Mouse (Mus musculus) neural tube, embryonic 11.5 days (tissue): ENCODE results near the gene Gm26992. TPM values are rescaled to one million over a fixed set of nuclear protein-coding genes. Genes with fewer than 3 reads are reported as not detected.

Experiments used
- ATAC-seq: fragments of 200-750 bp; cut with Nextera tagmentation; 2 replicates; pipeline ENCODE4 v1.8.0; 2017; ENCODE audit warnings: moderate number of reproducible peaks, mild to moderate bottlenecking, moderate TSS enrichment, moderate library complexity; ENCODE audit not compliant: insufficient read depth, low FRiP score, low TSS enrichment
- DNase-seq: peaks from one replicate; pipeline ENCODE4 v3.0.0-alpha.2; 2015; ENCODE audit warnings: low spot score
- H3K27ac ChIP-seq: fragments of 300-500 bp; sonication (generic); 2 replicates; pipeline ENCODE4 v1.5.1; 2014; ENCODE audit warnings: low read depth, mild to moderate bottlenecking, low read length
- H3K27me3 ChIP-seq: fragments of 300-500 bp; sonication (generic); 2 replicates; pipeline ENCODE4 v1.6.1; 2014; ENCODE audit warnings: mild to moderate bottlenecking, low read length, mixed read lengths; ENCODE audit not compliant: control insufficient read depth, insufficient read depth
- H3K36me3 ChIP-seq: fragments of 300-500 bp; sonication (generic); 2 replicates; pipeline ENCODE4 v1.6.1; 2014; ENCODE audit warnings: mild to moderate bottlenecking, low read length, moderate library complexity, mixed read lengths; ENCODE audit not compliant: control insufficient read depth, insufficient read depth
- H3K4me1 ChIP-seq: fragments of 300-500 bp; sonication (generic); 2 replicates; pipeline ENCODE4 v1.6.1; 2014; ENCODE audit warnings: low read length, mixed read lengths; ENCODE audit not compliant: control insufficient read depth, insufficient read depth
- H3K4me2 ChIP-seq: fragments of 300-500 bp; sonication (generic); 2 replicates; pipeline ENCODE4 v1.6.1; 2014; ENCODE audit warnings: low read depth, mild to moderate bottlenecking, moderate library complexity
- H3K4me3 ChIP-seq: fragments of 300-500 bp; sonication (generic); 2 replicates; pipeline ENCODE4 v1.5.1; 2014; ENCODE audit warnings: low read depth, low read length
- H3K9ac ChIP-seq: fragments of 300-500 bp; sonication (generic); 2 replicates; pipeline ENCODE4 v1.6.1; 2014; ENCODE audit warnings: mild to moderate bottlenecking, low read length
- H3K9me3 ChIP-seq: fragments of 300-500 bp; sonication (generic); 2 replicates; pipeline ENCODE4 v1.6.1; 2016; ENCODE audit warnings: low read length; ENCODE audit not compliant: control insufficient read depth
- WGBS: fragments of 180-500 bp; shearing (Covaris S2); extraction: QIAGEN DNeasy Blood & Tissue Kit; methylation state at CpG from one replicate; pipeline ENCODE4 v1.1.7; 2014; 5-methylcytosine and 5-hydroxymethylcytosine counted together
- polyA plus RNA-seq: library from polyadenylated mRNA; unstranded; fragments of >200 nt; fragmentation: Nextera tagmentation; extraction: Ambion mirVana; gene quantifications from 2 replicates; pipeline ENCODE4 v1.2.1, GENCODE M21; 2014

The Gm26992 gene
- not detected in 2 replicates for polyA plus RNA-seq

DNA sequence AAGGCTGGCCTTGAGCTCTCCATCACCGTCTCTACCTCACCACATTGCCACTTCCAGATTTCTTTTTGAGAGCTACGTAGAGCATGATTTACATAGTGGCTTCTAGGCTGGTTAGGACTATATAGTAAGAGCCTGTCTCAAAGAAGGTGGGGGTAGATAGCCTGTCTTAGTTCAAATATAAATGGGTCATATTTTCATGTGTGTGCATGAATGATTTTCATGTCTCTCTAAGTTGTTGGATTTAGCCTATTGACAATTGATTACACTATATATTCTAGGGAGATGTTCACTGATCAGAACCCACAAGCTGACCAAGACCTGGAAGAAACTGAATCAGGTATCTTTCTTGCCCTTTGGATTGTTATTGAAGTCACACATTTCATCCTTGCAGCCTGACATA, at the start of gene Gm26992:
Gm26992 (plus strand) TSS at position 301 of the 400 bp plus-strand sequence.
- WGBS: 88% methylated on average over 2 of the region's 2 CpGs
- Histone ChIP-seq H3K9ac (no peak within 1 kb of the TSS), H3K27ac (no peak within 1 kb of the TSS), H3K4me2 (no peak within 1 kb of the TSS), H3K4me1 (no peaks in the 10 kb centered on the region), H3K9me3 (no peaks in the 10 kb centered on the region), H3K4me3 (no peak within 1 kb of the TSS), H3K36me3 (no peaks in the 10 kb centered on the region), H3K27me3 (peaks cover 14% of the 10 kb centered on the region)
- no peak for ATAC-seq
- no peak for DNase-seq

DNA sequence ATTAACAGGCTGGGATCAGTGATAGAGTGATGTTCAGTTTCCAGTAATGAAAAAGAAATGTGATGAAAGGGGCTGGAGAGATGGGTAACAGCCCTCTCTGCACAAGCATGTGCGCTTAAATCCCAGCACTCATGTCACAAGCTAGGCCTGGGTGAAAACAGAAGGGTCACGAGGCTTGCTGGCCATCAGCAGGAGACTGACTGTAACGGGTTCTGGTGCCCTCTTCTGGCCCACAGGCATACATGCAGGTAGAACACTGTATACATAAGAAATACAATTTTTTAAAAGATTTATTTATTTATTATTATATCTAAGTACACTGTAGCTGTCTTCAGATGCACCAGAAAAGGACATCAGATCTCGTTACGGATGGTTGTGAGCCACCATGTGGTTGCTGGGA, 47.6 kb upstream of the Gm26992 start:
- H3K4me1 ChIP-seq: no peaks in the 10 kb centered on the region
- peaks cover 8% of the 10 kb centered on the region; the same call in 1 of the 2 replicates for H3K27me3 ChIP-seq
- 65% methylated on average over 5 of the region's 5 CpGs for WGBS
- H3K9me3 ChIP-seq: no peaks in the 10 kb centered on the region
- no peak for DNase-seq
- H3K4me3 ChIP-seq: no peak overlapping the region
- ATAC-seq: no peak
- H3K27ac ChIP-seq: no peak overlapping the region
- no peak overlapping the region for H3K9ac ChIP-seq
- H3K36me3 ChIP-seq: no peaks in the 10 kb centered on the region
- H3K4me2 ChIP-seq: no peak overlapping the region

DNA sequence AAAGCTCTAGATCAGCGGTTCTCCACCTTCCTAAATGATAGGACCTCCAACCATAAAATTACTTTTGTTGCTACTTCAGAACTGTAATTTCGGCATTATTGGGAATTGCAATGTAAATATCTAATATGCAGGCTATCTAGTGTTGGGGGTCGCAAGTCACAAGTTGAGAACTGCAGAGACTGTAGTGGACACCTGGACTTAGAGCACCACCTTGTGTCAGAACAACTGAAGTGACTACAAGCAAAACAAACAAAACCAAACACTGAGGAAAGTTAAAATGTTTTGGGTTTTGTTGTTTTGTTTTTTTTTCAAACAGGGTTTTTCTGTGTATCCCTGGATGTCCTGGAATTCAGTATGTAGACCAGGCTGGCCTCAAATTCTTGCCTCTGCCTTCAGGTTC, 37.3 kb upstream of the Gm26992 start:
- ATAC-seq: no peak
- no peak overlapping the region for H3K4me3 ChIP-seq
- H3K4me1 ChIP-seq: no peaks in the 10 kb centered on the region
- peaks cover 8% of the 10 kb centered on the region; the same call in 1 of the 2 replicates for H3K27me3 ChIP-seq
- H3K36me3 ChIP-seq: no peaks in the 10 kb centered on the region
- H3K9me3 ChIP-seq: no peaks in the 10 kb centered on the region
- WGBS: 75% methylated on average over 3 of the region's 3 CpGs
- H3K27ac ChIP-seq: no peak overlapping the region
- H3K4me2 ChIP-seq: no peak overlapping the region
- H3K9ac ChIP-seq: no peak overlapping the region
- no peak for DNase-seq

DNA sequence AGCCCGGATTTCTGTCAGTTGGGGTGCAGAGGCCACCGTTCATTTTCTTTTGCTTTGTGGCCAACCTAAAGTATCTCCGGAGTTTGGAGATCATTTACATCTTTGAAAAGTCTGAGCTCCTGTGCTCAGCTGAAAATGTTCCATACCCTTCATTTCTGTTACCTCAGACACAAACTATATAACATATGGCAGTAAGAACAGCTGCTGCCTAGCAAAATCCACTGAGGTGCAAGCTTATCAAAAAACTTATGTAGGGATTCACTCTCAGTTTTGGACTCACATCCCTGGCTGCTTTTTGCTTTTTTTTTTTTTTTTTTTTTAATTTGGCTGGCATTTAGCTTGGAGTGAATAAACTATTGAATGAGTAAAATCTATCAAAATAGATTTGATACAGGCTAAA, 33.7 kb upstream of the Gm26992 start:
- peaks cover 5% of the 10 kb centered on the region; the same call in 1 of the 2 replicates for H3K27me3 ChIP-seq
- 84% methylated on average over 3 of the region's 3 CpGs for WGBS
- DNase-seq (no peak), ATAC-seq (no peak)
- H3K36me3 ChIP-seq: no peaks in the 10 kb centered on the region
- H3K4me3 ChIP-seq: no peak overlapping the region
- no peak overlapping the region for H3K9ac ChIP-seq
- no peak overlapping the region for H3K27ac ChIP-seq
- H3K9me3 ChIP-seq: no peaks in the 10 kb centered on the region
- no peak overlapping the region for H3K4me2 ChIP-seq
- H3K4me1 ChIP-seq: no peaks in the 10 kb centered on the region

DNA sequence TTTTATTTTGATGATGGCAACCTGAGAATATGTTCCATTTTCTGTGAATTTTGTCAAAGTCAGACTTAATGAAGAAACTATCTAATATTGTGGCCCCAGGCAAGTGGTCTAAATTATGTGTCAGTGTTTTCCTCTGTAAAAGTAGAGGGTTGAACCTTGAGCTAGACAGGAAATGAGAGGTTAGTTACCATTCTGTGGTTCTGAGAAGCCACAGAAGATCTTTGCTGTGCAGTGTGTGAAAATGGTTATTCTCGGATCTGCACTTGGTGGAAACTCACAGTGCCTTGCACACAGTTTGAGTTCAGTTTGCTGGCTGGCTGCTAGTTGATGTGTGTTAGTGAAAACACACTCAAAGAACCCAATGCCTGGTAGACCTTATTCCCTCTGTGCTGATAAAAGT, 28.0 kb upstream of the Gm26992 start:
- Histone ChIP-seq H3K4me3 (no peak overlapping the region), H3K4me2 (no peak overlapping the region), H3K9ac (no peak overlapping the region), H3K9me3 (no peaks in the 10 kb centered on the region), H3K36me3 (no peaks in the 10 kb centered on the region), H3K4me1 (no peaks in the 10 kb centered on the region), H3K27me3 (peaks cover 24% of the 10 kb centered on the region; the same call in 1 of the 2 replicates), H3K27ac (no peak overlapping the region)
- DNase-seq (no peak), ATAC-seq (no peak)
- WGBS: 92% methylated on average over 1 of the region's 1 CpGs

DNA sequence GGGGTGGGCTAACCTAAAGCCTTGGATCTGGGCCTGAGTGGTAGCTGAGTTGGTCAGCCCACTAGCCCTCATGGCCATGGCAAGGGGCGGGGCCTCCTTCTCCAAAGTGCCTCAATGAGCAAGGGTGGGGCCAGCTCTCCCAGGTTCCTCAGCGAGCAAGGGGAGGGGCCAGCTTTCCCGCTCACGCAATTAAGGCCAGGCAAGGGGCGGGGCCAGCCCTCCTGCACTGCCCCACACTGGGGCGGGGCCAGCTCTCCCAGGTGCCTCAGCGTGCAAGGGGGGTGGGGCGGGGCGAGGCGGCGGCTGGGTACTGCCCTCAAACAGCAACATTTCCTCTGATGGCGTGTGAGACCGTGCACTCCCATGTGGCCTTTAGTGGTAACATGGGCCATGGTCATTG, 16.8 kb upstream of the Gm26992 start:
- Histone ChIP-seq H3K27ac (no peak overlapping the region), H3K9me3 (no peaks in the 10 kb centered on the region), H3K4me1 (no peaks in the 10 kb centered on the region), H3K36me3 (no peaks in the 10 kb centered on the region), H3K27me3 (peaks cover 10% of the 10 kb centered on the region), H3K4me2 (no peak overlapping the region), H3K9ac (no peak overlapping the region), H3K4me3 (no peak overlapping the region)
- ATAC-seq: no peak
- 27% methylated on average over 8 of the region's 13 CpGs for WGBS
- DNase-seq: peak; percentile 19

DNA sequence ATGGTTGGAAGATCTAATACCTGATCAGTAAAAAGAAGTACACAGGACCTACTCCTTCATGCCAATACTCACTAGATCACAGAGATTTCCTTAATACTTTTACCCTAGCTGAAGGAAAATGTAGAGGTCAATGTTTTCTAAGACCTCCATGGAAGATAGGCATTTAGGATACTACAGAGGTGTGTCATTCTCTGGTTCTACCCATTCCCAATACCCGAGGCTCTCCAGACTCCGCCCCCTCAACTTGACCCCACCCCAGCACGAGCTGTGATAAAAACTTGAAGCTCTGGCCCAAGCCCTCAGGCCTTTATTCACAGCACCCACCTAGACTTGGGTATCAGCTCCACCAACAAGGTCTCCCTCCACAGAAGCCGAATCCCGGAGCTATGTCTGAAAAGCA, 7.6 kb upstream of the Gm26992 start, which contains the start of gene Tsx:
Tsx (plus strand) TSS at position 301 of the 400 bp plus-strand sequence.
- Histone ChIP-seq H3K36me3 (no peaks in the 10 kb centered on the region), H3K4me3 (no peak within 1 kb of the TSS), H3K27me3 (peaks cover 9% of the 10 kb centered on the region; the same call in 1 of the 2 replicates), H3K9ac (no peak within 1 kb of the TSS), H3K4me2 (no peak within 1 kb of the TSS), H3K4me1 (no peaks in the 10 kb centered on the region), H3K9me3 (no peaks in the 10 kb centered on the region), H3K27ac (no peak within 1 kb of the TSS)
- DNase-seq: no peak
- 80% methylated on average over 5 of the region's 5 CpGs for WGBS
- ATAC-seq: no peak

DNA sequence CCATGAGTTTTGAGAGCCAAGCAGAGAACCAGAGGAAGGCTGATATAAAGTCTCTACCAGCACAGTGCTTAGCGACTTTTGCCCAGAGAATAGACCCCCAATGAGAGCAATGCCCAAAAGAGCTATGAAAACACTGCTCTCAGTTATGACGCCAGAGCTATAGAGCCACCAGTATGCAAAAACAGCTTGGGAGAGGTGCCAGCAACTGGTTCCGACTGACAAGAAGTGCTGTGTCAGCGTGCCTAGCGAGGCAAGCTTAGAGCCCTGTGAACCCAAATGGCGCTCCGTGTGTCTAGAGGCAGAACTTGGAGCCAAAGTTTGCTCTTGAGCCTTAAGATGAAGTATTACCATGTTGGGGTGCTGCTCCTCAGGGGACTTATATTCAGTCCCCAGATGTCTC, 5.9 kb downstream of the Gm26992 start:
- 77% methylated on average over 7 of the region's 7 CpGs for WGBS
- H3K4me2 ChIP-seq: no peak overlapping the region
- H3K27me3 ChIP-seq: peaks cover 2% of the 10 kb centered on the region; the same call in 1 of the 2 replicates
- no peaks in the 10 kb centered on the region for H3K36me3 ChIP-seq
- H3K27ac ChIP-seq: no peak overlapping the region
- no peak for DNase-seq
- H3K4me3 ChIP-seq: no peak overlapping the region
- H3K4me1 ChIP-seq: no peaks in the 10 kb centered on the region
- ATAC-seq: no peak
- H3K9ac ChIP-seq: no peak overlapping the region
- no peaks in the 10 kb centered on the region for H3K9me3 ChIP-seq

DNA sequence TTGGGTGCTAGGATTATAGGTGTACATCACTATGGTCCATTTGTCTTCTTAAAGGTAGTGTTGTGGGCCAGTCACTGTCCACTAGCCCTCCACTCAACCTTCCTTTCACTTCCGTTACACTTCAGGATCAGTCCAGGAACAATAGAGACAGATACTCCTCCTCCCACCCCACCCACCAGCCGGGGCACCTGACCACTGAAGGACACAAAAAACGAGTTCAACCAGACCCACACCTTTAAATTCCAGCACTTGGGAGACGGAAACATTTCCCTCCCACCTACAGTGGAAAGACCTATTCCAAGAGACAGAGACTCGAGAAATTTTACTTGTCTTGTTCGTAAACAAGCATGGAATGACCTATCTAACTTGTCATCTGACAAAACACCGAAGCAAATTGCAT, 10.5 kb downstream of the Gm26992 start:
- no peak for DNase-seq
- no peak overlapping the region for H3K4me2 ChIP-seq
- 80% methylated on average over 7 of the region's 7 CpGs for WGBS
- H3K9ac ChIP-seq: no peak overlapping the region
- 0 out of 2 replicates have a peak, but pooled peaks cover 4% of the 10 kb centered on the region for H3K27me3 ChIP-seq
- no peak overlapping the region for H3K27ac ChIP-seq
- H3K36me3 ChIP-seq: no peaks in the 10 kb centered on the region
- no peaks in the 10 kb centered on the region for H3K9me3 ChIP-seq
- H3K4me1 ChIP-seq: no peaks in the 10 kb centered on the region
- ATAC-seq: no peak
- H3K4me3 ChIP-seq: no peak overlapping the region
